Mouse (Mus musculus) liver, postnatal 0 days (tissue): ENCODE results near the gene Ccl6. TPM values are rescaled to one million over a fixed set of nuclear protein-coding genes. Genes with fewer than 3 reads are reported as not detected.

Experiments
- ATAC-seq: fragments of 200-750 bp; cut with Nextera tagmentation; 2 replicates; pipeline ENCODE4 v1.8.0; 2017; ENCODE audit warnings: mild to moderate bottlenecking, moderate library complexity
- DNase-seq: peaks from one replicate; pipeline ENCODE4 v3.0.0-alpha.2; 2016
- H3K27ac ChIP-seq: fragments of 300-500 bp; sonication (generic); 2 replicates; pipeline ENCODE4 v1.5.1; 2014; ENCODE audit warnings: antibody characterized with exemption, moderate library complexity, mild to moderate bottlenecking, low read depth
- H3K27me3 ChIP-seq: fragments of 300-500 bp; sonication (generic); 2 replicates; pipeline ENCODE4 v1.6.1; 2014; ENCODE audit warnings: low read length, control low read depth, mixed read lengths; ENCODE audit not compliant: insufficient read depth
- H3K36me3 ChIP-seq: fragments of 300-500 bp; sonication (generic); replicated peaks from 2 replicates; pipeline ENCODE4 v1.6.1; 2014; ENCODE audit warnings: mild to moderate bottlenecking, control low read depth, low read length, moderate library complexity, mixed read lengths; ENCODE audit not compliant: insufficient read depth
- H3K4me1 ChIP-seq: fragments of 300-500 bp; sonication (generic); 2 replicates; pipeline ENCODE4 v1.6.1; 2014; ENCODE audit warnings: antibody characterized with exemption, mild to moderate bottlenecking, control low read depth; ENCODE audit not compliant: insufficient read depth
- H3K4me2 ChIP-seq: fragments of 300-500 bp; sonication (generic); 2 replicates; pipeline ENCODE4 v1.6.1; 2014; ENCODE audit warnings: low read depth, mild to moderate bottlenecking, low read length, moderate library complexity, mixed read lengths
- H3K4me3 ChIP-seq: fragments of 300-500 bp; sonication (generic); 2 replicates; pipeline ENCODE4 v1.5.1; 2014; ENCODE audit warnings: low read depth, low read length
- H3K9ac ChIP-seq: fragments of 300-500 bp; sonication (generic); replicated peaks from 2 replicates; pipeline ENCODE4 v1.6.1; 2014; ENCODE audit warnings: mild to moderate bottlenecking, moderate library complexity
- H3K9me3 ChIP-seq: fragments of 300-500 bp; sonication (generic); 2 replicates; pipeline ENCODE4 v1.6.1; 2016; ENCODE audit warnings: mild to moderate bottlenecking, control low read depth, low read length, mixed read lengths
- CTCF ChIP-seq: sonication (generic); IDR thresholded peaks from 2 replicates; pipeline ENCODE4 v1.5.1; 2016; ENCODE audit warnings: antibody characterized with exemption, low read depth
- EP300 ChIP-seq: IDR thresholded peaks from 2 replicates; pipeline ENCODE4 v1.6.1; 2016; ENCODE audit warnings: antibody characterized with exemption, low read depth, mild to moderate bottlenecking
- WGBS: fragments of 180-500 bp; shearing (Covaris S2); extraction: QIAGEN DNeasy Blood & Tissue Kit; methylation state at CpG from one replicate; pipeline ENCODE4 v1.1.7; 2014; ENCODE audit not compliant: insufficient replicate concordance; 5-methylcytosine and 5-hydroxymethylcytosine counted together
- polyA plus RNA-seq: library from polyadenylated mRNA; unstranded; fragments of >200 nt; fragmentation: Nextera tagmentation; extraction: Ambion mirVana; gene quantifications from 2 replicates; pipeline ENCODE4 v1.2.1, GENCODE M21; 2015

Gene Ccl6
- polyA plus RNA-seq, 1 experiment from 2014 or later: 55.2 TPM

GRCm38 (mm10) chr11:83603399-83603798, 10.5 kb upstream of the Ccl6 start:
- no peak overlapping the region for H3K4me3 ChIP-seq
- no peak overlapping the region for H3K4me2 ChIP-seq
- TF ChIP-seq CTCF: no peak
- TF ChIP-seq EP300: no peak
- H3K9ac ChIP-seq: no peak overlapping the region
- 70% methylated on average over 3 of the region's 3 CpGs for WGBS
- ATAC-seq (no peak), DNase-seq (no peak)
- peaks cover 3% of the 10 kb centered on the region; the same call in 1 of the 2 replicates for H3K4me1 ChIP-seq
- H3K27ac ChIP-seq: no peak overlapping the region
- no peaks in the 10 kb centered on the region for H3K36me3 ChIP-seq
- no peaks in the 10 kb centered on the region for H3K27me3 ChIP-seq
- H3K9me3 ChIP-seq: no peaks in the 10 kb centered on the region

GRCm38 (mm10) chr11:83600576-83600975, 7.7 kb upstream of the Ccl6 start:
- H3K4me1 ChIP-seq: no peaks in the 10 kb centered on the region
- H3K27me3 ChIP-seq: no peaks in the 10 kb centered on the region
- TF ChIP-seq CTCF (no peak), EP300 (no peak)
- H3K9ac ChIP-seq: no peak overlapping the region
- H3K4me3 ChIP-seq: no peak overlapping the region
- 71% methylated on average over 2 of the region's 2 CpGs for WGBS
- H3K4me2 ChIP-seq: no peak overlapping the region
- no peaks in the 10 kb centered on the region for H3K9me3 ChIP-seq
- H3K27ac ChIP-seq: no peak overlapping the region
- H3K36me3 ChIP-seq: no peaks in the 10 kb centered on the region
- DNase-seq (no peak), ATAC-seq (no peak)

- WGBS: 77% methylated on average over 3 of the region's 3 CpGs
- DNase-seq (no peak), ATAC-seq (no peak)
- Histone ChIP-seq H3K27ac (no peak overlapping the region), H3K4me1 (no peaks in the 10 kb centered on the region), H3K4me2 (no peak overlapping the region), H3K9ac (no peak overlapping the region), H3K4me3 (no peak overlapping the region), H3K9me3 (no peaks in the 10 kb centered on the region), H3K27me3 (no peaks in the 10 kb centered on the region), H3K36me3 (no peaks in the 10 kb centered on the region)
- no peak for TF ChIP-seq CTCF
- TF ChIP-seq EP300: no peak
Measured at GRCm38 (mm10) chr11:83598991-83599390, 6.1 kb upstream of the Ccl6 start.

GRCm38 (mm10) chr11:83598207-83598837, 5.4 kb upstream of the Ccl6 start:
- DNase-seq (no peak), ATAC-seq (no peak)
- TF ChIP-seq CTCF (no peak), EP300 (no peak)

GRCm38 (mm10) chr11:83597796-83598195, 4.9 kb upstream of the Ccl6 start:
- Histone ChIP-seq H3K27me3 (no peaks in the 10 kb centered on the region), H3K4me1 (0 out of 2 replicates have a peak, but pooled peaks cover 3% of the 10 kb centered on the region), H3K27ac (no peak overlapping the region), H3K4me2 (no peak overlapping the region), H3K9ac (no peak overlapping the region), H3K9me3 (no peaks in the 10 kb centered on the region), H3K4me3 (no peak overlapping the region), H3K36me3 (no peaks in the 10 kb centered on the region)
- 83% methylated on average over 7 of the region's 7 CpGs for WGBS
- no peak for ATAC-seq
- TF ChIP-seq CTCF (no peak), EP300 (no peak)
- no peak for DNase-seq

More at GRCm38 (mm10) chr11:83598207-83598837, 5.4 kb upstream of the Ccl6 start:
- 64% methylated on average over 3 of the region's 3 CpGs for WGBS
- Histone ChIP-seq H3K9me3 (no peaks in the 10 kb centered on the region), H3K4me3 (no peak overlapping the region), H3K27ac (no peak overlapping the region), H3K4me1 (no peaks in the 10 kb centered on the region), H3K27me3 (no peaks in the 10 kb centered on the region), H3K9ac (no peak overlapping the region), H3K36me3 (no peaks in the 10 kb centered on the region), H3K4me2 (no peak overlapping the region)

- Histone ChIP-seq H3K36me3 (no peaks in the 10 kb centered on the region), H3K4me2 (no peak overlapping the region), H3K9me3 (no peaks in the 10 kb centered on the region), H3K9ac (no peak overlapping the region), H3K27ac (no peak overlapping the region), H3K4me1 (0 out of 2 replicates have a peak, but pooled peaks cover 6% of the 10 kb centered on the region), H3K27me3 (no peaks in the 10 kb centered on the region), H3K4me3 (no peak overlapping the region)
- DNase-seq: no peak
- TF ChIP-seq EP300: no peak
- TF ChIP-seq CTCF: no peak
- 65% methylated on average over 7 of the region's 7 CpGs for WGBS
- no peak; the same call in 1 of the 2 replicates for ATAC-seq
Measured at GRCm38 (mm10) chr11:83595669-83596455, 3.0 kb upstream of the Ccl6 start.
